Mouse (Mus musculus) erythroblast, adult 5-6 weeks (primary cell): ENCODE measurements around the gene Gipc3. TPM values are rescaled to one million over a fixed set of nuclear protein-coding genes. Genes with fewer than 3 reads are reported as not detected.

ENCODE experiments used
- ATAC-seq: replicated peaks from 2 replicates; pipeline ENCODE4 v1.8.0; 2016; ENCODE audit warnings: moderate number of reproducible peaks, mild to moderate bottlenecking, moderate TSS enrichment, inconsistent platforms; ENCODE audit not compliant: poor library complexity, low FRiP score, severe bottlenecking
- total RNA-seq, 2 experiments: library from RNA; stranded (forward) in 1 of 2; stranded (reverse) in 1 of 2; fragments of 150-400 nt in 1 of 2; fragments of 200-764, 138-1000 nt in 1 of 2; gene quantifications; 2 replicates each; pipeline versions ENCODE4 v1.2.3 to v1.2.4; 2015 to 2017; ENCODE audit warnings: low replicate concordance in 2 of 2

The Gipc3 gene
- total RNA-seq, 2 experiments from 2014 or later, result not detected

- ATAC-seq, result peak; percentile 48
Observed at GRCm38 (mm10) chr10:81351678-81352291, 8.7 kb upstream of the Gipc3 start.

- ATAC-seq, result peak; percentile 80
Observed at GRCm38 (mm10) chr10:81350351-81351063, 7.4 kb upstream of the Gipc3 start, which contains the start of gene Hmg20b. Gene Hmg20b, minus strand, starts transcription at chr10:81350480.

GRCm38 (mm10) chr10:81349961-81350350 is 6.9 kb upstream of the Gipc3 start:
- ATAC-seq, result no peak

GRCm38 (mm10) chr10:81349146-81349545 is 6.1 kb upstream of the Gipc3 start:
- peak; percentile 60 for ATAC-seq

- ATAC-seq, result peak; percentile 59
Observed at GRCm38 (mm10) chr10:81346453-81347067, 3.5 kb upstream of the Gipc3 start.

GRCm38 (mm10) chr10:81345162-81345534 is 2.1 kb upstream of the Gipc3 start:
- no peak for ATAC-seq

GRCm38 (mm10) chr10:81344421-81345161 is 1.5 kb upstream of the Gipc3 start:
- no peak for ATAC-seq

GRCm38 (mm10) chr10:81341333-81341949 is 1.6 kb downstream of the Gipc3 start:
- peak; percentile 56 for ATAC-seq

GRCm38 (mm10) chr10:81340551-81341332 is 2.3 kb downstream of the Gipc3 start:
- no peak for ATAC-seq

GRCm38 (mm10) chr10:81336558-81336957 is 6.5 kb downstream of the Gipc3 start:
- ATAC-seq, result no peak

GRCm38 (mm10) chr10:81335393-81336340 is 7.4 kb downstream of the Gipc3 start:
- ATAC-seq, result no peak

- no peak for ATAC-seq
Observed at GRCm38 (mm10) chr10:81334324-81334723, 8.7 kb downstream of the Gipc3 start.

GRCm38 (mm10) chr10:81332277-81332676 is 10.8 kb downstream of the Gipc3 start:
- no peak for ATAC-seq

- no peak for ATAC-seq
Observed at GRCm38 (mm10) chr10:81330007-81330406, 13.1 kb downstream of the Gipc3 start.

- ATAC-seq, result no peak
Observed at GRCm38 (mm10) chr10:81329194-81329975, 13.7 kb downstream of the Gipc3 start.

GRCm38 (mm10) chr10:81328386-81328785 is 14.7 kb downstream of the Gipc3 start, which contains the start of gene Tbxa2r:
Gene Tbxa2r, plus strand, starts transcription at chr10:81328731.
- ATAC-seq, result 0 out of 2 replicates have a peak, but pooled peaks have one; percentile 23

- ATAC-seq, result no peak
Observed at GRCm38 (mm10) chr10:81327959-81328358, 15.1 kb downstream of the Gipc3 start.
